In genomic region chr1:23536621-23537020, GRCm38 (mm10) we compare ENCODE assay signal across 10 mouse cellular contexts.
"Had no signal": no experiment of that assay in that cellular context is flagged by ENCODE, and none has a peak within 500 bp of the region (broad histone marks: within the 10 kb centered on the region; RNA-seq: fewer than 3 reads in every experiment).

No protein-coding gene starts in this region.

- DNase-seq: kidney, adult 9 months; kidney, postnatal 36 days; left cerebral cortex, postnatal 4 days; lung, adult 18-20 months; right cerebral cortex, postnatal 14 days; thymus, postnatal 4 days had no signal

- H3K27ac ChIP-seq: kidney, postnatal 0 days; limb, embryonic 13.5 days; liver, embryonic 14.5 days; midbrain, embryonic 12.5 days had no signal

- H3K4me2 ChIP-seq: limb, embryonic 13.5 days; midbrain, embryonic 12.5 days had no signal

- H3K4me3 ChIP-seq: limb, embryonic 13.5 days; midbrain, embryonic 12.5 days had no signal

- H3K9me3 ChIP-seq: limb, embryonic 13.5 days; midbrain, embryonic 12.5 days had no signal

- H3K27me3 ChIP-seq: limb, embryonic 13.5 days; midbrain, embryonic 12.5 days had no signal

- H3K4me1 ChIP-seq: limb, embryonic 13.5 days; midbrain, embryonic 12.5 days had no signal

- H3K36me3 ChIP-seq: limb, embryonic 13.5 days; midbrain, embryonic 12.5 days had no signal

- H3K9ac ChIP-seq: limb, embryonic 13.5 days; liver, embryonic 14.5 days; midbrain, embryonic 12.5 days had no signal
